Mouse (Mus musculus): ENCODE measurements around the gene Vps33b.

DNA sequence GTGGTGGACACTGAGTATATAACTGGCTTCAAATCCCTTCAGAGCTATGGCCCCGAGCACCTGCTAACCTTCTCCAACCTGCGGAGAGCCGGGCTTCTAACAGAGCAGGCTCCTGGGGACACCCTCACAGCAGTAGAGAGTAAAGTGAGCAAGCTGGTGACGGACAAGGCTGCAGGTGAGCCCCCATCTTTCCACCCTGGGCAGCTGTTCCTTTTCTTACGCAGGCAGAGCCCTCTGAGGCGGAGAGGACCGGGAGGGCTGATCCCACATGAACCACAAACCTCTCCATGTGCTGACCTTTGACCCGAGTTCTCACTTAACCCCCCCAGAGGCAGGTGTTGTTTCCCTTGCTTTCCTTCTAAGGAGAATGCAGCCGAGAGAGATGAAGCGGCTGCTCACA, 18.3 kb downstream of the Vps33b start:
- TF ChIP-seq GATA1 (IDR thresholded peaks at IDR 0.05; ENCODE audit: borderline replicate concordance, low read length) (no peak), FLI1 (IDR thresholded peaks at IDR 0.05; ENCODE audit: low read length) (no peak)

Measured in megakaryocyte, embryonic 14.5 days (primary cell).